Mouse (Mus musculus) embryonic fibroblast, embryonic 13.5 days (primary cell): ENCODE results near the gene Slc7a1.

Source experiments
- CTCF ChIP-seq: IDR thresholded peaks from 2 replicates; pipeline ENCODE4 v1.5.1; 2011; ENCODE audit warnings: mild to moderate bottlenecking, control low read depth, low read length, moderate library complexity, borderline replicate concordance; ENCODE audit not compliant: insufficient read depth
- POLR2A ChIP-seq: IDR thresholded peaks from 2 replicates; pipeline ENCODE4 v1.6.1; 2011; ENCODE audit warnings: low read depth, mild to moderate bottlenecking, control low read depth, low read length, moderate library complexity

DNA sequence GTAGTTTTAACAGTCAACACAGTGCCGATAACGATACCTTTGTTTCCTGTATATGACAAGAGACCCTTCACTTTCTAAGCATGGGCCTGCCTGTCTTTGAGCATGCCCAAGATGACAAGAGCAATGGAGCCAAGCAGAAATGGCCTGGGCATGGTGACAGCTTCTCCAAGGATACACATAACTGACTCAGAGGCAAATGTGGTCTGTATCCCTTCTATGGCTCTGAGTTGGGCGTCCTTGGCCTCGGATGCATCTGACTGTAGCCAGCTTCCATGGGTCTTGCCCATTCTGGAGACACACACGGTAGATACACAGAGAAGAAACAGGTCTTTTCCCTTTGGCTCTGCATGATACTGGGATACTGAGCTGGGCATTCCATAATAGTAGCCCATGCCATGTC is 84.8 kb downstream of the Slc7a1 start:
- TF ChIP-seq POLR2A (no peak), CTCF (no peak)
